Mouse (Mus musculus): ENCODE results near the gene Nphs1. TPM values are rescaled to one million over a fixed set of nuclear protein-coding genes. Genes with fewer than 3 reads are reported as not detected.
A peak's percentile ranks its signal among the peaks of the same experiment; 100 is the strongest.

Gene Nphs1
- polyA plus RNA-seq, 1 experiment from 2014 or later = 0.13 TPM

- no peaks in the 10 kb centered on the region for H3K9me3 ChIP-seq (replicated peaks)
- H3K27ac ChIP-seq = peak overlapping the region; percentile 50; the same call in 1 of the 2 replicates
- WGBS (ENCODE audit: insufficient replicate concordance) = under 1% methylated on average over 45 of the region's 45 CpGs
- peaks cover 21% of the 10 kb centered on the region for H3K36me3 ChIP-seq
- peak overlapping the region; percentile 67 for H3K9ac ChIP-seq
- peaks cover 36% of the 10 kb centered on the region for H3K4me1 ChIP-seq (replicated peaks)
- H3K4me3 ChIP-seq (replicated peaks) = peak overlapping the region; percentile 64
- peak; percentile 62 for ATAC-seq (ENCODE audit: low read depth)
- peaks cover 6% of the 10 kb centered on the region for H3K27me3 ChIP-seq
- H3K4me2 ChIP-seq = peak overlapping the region; percentile 91
- peak; percentile 65 for DNase-seq
Measured at GRCm38 (mm10) chr7:30421890-30422435, 36.2 kb upstream of the Nphs1 start.

DNA sequence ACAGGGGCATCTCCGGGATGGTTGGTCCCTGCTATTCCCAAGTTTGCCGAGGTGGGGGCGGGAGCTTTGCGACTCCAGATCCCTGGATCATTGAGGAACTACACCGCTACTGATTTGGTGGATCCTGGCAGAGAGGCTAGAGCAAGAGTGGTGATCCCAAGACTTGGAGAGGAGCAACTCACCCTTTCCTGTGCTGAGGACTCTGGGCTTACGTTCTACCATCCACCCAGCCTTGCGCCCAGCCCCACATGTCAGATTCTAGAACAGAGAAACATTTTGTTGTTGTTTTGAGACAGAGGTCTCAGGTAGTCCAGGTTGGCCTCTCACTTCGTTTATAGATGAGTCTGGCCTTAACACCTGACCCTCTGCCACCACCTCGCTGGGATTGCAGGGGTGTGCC lies 35.6 kb upstream of the Nphs1 start:
- peak overlapping the region; percentile 67 for H3K9ac ChIP-seq
- H3K36me3 ChIP-seq = peaks cover 26% of the 10 kb centered on the region
- H3K4me3 ChIP-seq (replicated peaks) = peak overlapping the region; percentile 64
- 5% methylated on average over 9 of the region's 9 CpGs for WGBS (ENCODE audit: insufficient replicate concordance)
- DNase-seq (no peak), ATAC-seq (ENCODE audit: low read depth) (no peak)
- H3K4me2 ChIP-seq = peak overlapping the region; percentile 91
- H3K27me3 ChIP-seq = peaks cover 6% of the 10 kb centered on the region
- no peaks in the 10 kb centered on the region for H3K9me3 ChIP-seq (replicated peaks)
- H3K4me1 ChIP-seq (replicated peaks) = peaks cover 36% of the 10 kb centered on the region
- peak overlapping the region; percentile 45 for H3K27ac ChIP-seq

DNA sequence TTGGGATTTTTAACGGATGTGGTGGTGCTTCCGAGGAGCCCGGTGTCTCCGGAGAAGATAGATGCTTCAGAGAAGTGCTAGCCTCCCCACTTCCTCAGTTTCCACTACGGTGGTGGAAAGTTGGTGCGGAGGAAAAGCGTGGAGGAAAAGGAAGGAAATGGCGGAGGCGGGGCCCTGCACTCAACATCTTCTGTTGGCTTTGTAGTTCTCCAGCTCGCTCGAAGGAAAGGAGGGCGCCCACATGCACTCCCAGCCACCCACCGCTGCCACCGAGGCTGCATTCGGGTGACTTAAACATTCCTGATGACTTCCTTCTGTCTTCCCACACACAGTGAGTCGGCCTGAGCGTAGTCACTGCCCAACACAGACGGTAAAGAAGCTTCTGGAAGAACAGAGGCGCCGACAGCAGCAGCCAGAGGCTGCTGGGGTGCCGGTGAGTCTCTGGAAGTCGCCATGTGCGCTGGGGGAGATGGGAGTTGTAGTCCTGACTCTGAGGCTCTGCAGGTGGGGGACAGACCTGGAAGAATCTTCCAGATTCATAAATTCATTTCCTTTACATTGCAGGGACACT lies 35.0 kb upstream of the Nphs1 start:
- peak overlapping the region; percentile 45; the same call in 1 of the 2 replicates for H3K27ac ChIP-seq
- peak overlapping the region; percentile 67 for H3K9ac ChIP-seq
- ATAC-seq (ENCODE audit: low read depth) = no peak
- H3K36me3 ChIP-seq = peaks cover 26% of the 10 kb centered on the region
- 22% methylated on average over 23 of the region's 23 CpGs for WGBS (ENCODE audit: insufficient replicate concordance)
- peak overlapping the region; percentile 91 for H3K4me2 ChIP-seq
- DNase-seq = no peak
- peak overlapping the region; percentile 64 for H3K4me3 ChIP-seq (replicated peaks)
- peaks cover 36% of the 10 kb centered on the region for H3K4me1 ChIP-seq (replicated peaks)
- H3K27me3 ChIP-seq = peaks cover 6% of the 10 kb centered on the region
- H3K9me3 ChIP-seq (replicated peaks) = no peaks in the 10 kb centered on the region

- DNase-seq (no peak), ATAC-seq (ENCODE audit: low read depth) (no peak)
- no peaks in the 10 kb centered on the region for H3K27me3 ChIP-seq
- no peak overlapping the region for H3K27ac ChIP-seq
- H3K9me3 ChIP-seq (replicated peaks) = no peaks in the 10 kb centered on the region
- peaks cover 26% of the 10 kb centered on the region for H3K36me3 ChIP-seq
- H3K9ac ChIP-seq = no peak overlapping the region
- H3K4me2 ChIP-seq = no peak overlapping the region
- H3K4me3 ChIP-seq (replicated peaks) = no peak overlapping the region
- H3K4me1 ChIP-seq (replicated peaks) = no peaks in the 10 kb centered on the region
Measured at GRCm38 (mm10) chr7:30429327-30429726, 28.8 kb upstream of the Nphs1 start.

GRCm38 (mm10) chr7:30430191-30430590 lies 27.9 kb upstream of the Nphs1 start:
- 26% methylated on average over 2 of the region's 2 CpGs for WGBS (ENCODE audit: insufficient replicate concordance)
- H3K36me3 ChIP-seq = peaks cover 20% of the 10 kb centered on the region

GRCm38 (mm10) chr7:30431793-30432192 lies 26.3 kb upstream of the Nphs1 start:
- Histone ChIP-seq H3K9ac (no peak overlapping the region), H3K36me3 (peaks cover 7% of the 10 kb centered on the region), H3K27ac (no peak overlapping the region), H3K4me1 (replicated peaks) (no peaks in the 10 kb centered on the region), H3K4me3 (replicated peaks) (no peak overlapping the region), H3K27me3 (peaks cover 21% of the 10 kb centered on the region), H3K9me3 (replicated peaks) (no peaks in the 10 kb centered on the region), H3K4me2 (no peak overlapping the region)
- WGBS (ENCODE audit: insufficient replicate concordance) = 21% methylated on average over 3 of the region's 3 CpGs
- DNase-seq (no peak), ATAC-seq (ENCODE audit: low read depth) (no peak)

More at GRCm38 (mm10) chr7:30430191-30430590, 27.9 kb upstream of the Nphs1 start:
- Histone ChIP-seq H3K9ac (no peak overlapping the region), H3K27ac (no peak overlapping the region), H3K4me1 (replicated peaks) (no peaks in the 10 kb centered on the region), H3K4me2 (no peak overlapping the region), H3K4me3 (replicated peaks) (no peak overlapping the region), H3K27me3 (peaks cover 5% of the 10 kb centered on the region), H3K9me3 (replicated peaks) (no peaks in the 10 kb centered on the region)
- no peak for ATAC-seq (ENCODE audit: low read depth)
- DNase-seq = no peak

DNA sequence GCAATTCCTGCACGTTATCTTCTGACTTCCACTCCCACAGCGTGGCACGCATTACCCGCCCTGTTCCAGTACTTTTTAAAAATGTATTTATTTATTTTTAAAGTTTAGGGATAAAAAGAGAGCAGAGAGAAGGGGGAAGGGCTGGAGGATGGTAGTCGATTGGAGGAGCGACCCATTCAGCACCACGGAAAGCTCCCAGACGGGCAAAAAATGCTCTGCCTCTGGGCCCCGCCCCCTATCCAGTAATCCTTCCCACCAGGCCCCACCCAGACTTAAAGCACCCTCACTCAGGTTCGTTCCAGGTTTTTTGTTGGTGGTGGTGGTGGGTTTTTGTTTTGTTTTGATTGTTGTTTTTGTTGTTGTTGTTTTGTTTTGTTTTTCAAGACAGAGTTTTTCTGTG lies 23.9 kb upstream of the Nphs1 start:
- H3K9ac ChIP-seq = no peak overlapping the region
- H3K4me1 ChIP-seq (replicated peaks) = no peaks in the 10 kb centered on the region
- H3K36me3 ChIP-seq = no peaks in the 10 kb centered on the region
- H3K4me2 ChIP-seq = no peak overlapping the region
- no peak for ATAC-seq (ENCODE audit: low read depth)
- no peaks in the 10 kb centered on the region for H3K9me3 ChIP-seq (replicated peaks)
- WGBS (ENCODE audit: insufficient replicate concordance) = 2% methylated on average over 10 of the region's 10 CpGs
- no peak overlapping the region for H3K27ac ChIP-seq
- no peak for DNase-seq
- peaks cover 36% of the 10 kb centered on the region for H3K27me3 ChIP-seq
- H3K4me3 ChIP-seq (replicated peaks) = no peak overlapping the region

DNA sequence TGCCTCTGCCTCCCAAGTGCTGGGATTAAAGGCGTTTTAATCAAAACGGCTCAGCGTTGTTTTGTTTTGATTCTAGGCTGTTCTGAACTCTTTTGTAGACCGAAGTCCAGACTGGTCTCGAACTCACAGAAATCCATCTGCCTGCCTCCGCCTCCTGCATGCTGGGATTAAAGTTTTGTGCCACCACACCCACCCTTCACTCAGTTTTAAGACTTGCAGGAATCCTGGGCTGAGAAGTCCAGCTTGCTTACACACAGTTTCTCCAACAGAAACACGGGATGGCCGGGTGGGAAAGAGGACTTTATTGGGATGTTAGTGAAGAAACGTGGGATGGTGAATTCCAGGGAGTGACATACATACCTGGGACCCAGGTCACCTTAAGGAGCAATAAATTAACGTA lies 23.4 kb upstream of the Nphs1 start:
- 47% methylated on average over 10 of the region's 10 CpGs for WGBS (ENCODE audit: insufficient replicate concordance)
- Histone ChIP-seq H3K27ac (no peak overlapping the region), H3K36me3 (no peaks in the 10 kb centered on the region)

GRCm38 (mm10) chr7:30435156-30435555 lies 23.0 kb upstream of the Nphs1 start:
- no peak for ATAC-seq (ENCODE audit: low read depth)
- Histone ChIP-seq H3K27ac (no peak overlapping the region), H3K9ac (no peak overlapping the region), H3K4me2 (no peak overlapping the region), H3K27me3 (peaks cover 41% of the 10 kb centered on the region), H3K4me3 (replicated peaks) (no peak overlapping the region), H3K36me3 (no peaks in the 10 kb centered on the region), H3K4me1 (replicated peaks) (no peaks in the 10 kb centered on the region), H3K9me3 (replicated peaks) (no peaks in the 10 kb centered on the region)
- WGBS (ENCODE audit: insufficient replicate concordance) = 24% methylated on average over 9 of the region's 9 CpGs
- DNase-seq = no peak

More for the DNA sequence above, 23.4 kb upstream of the Nphs1 start:
- Histone ChIP-seq H3K9ac (no peak overlapping the region), H3K9me3 (replicated peaks) (no peaks in the 10 kb centered on the region), H3K4me1 (replicated peaks) (no peaks in the 10 kb centered on the region), H3K27me3 (peaks cover 37% of the 10 kb centered on the region), H3K4me3 (replicated peaks) (no peak overlapping the region), H3K4me2 (no peak overlapping the region)
- ATAC-seq (ENCODE audit: low read depth) (no peak), DNase-seq (no peak)

DNA sequence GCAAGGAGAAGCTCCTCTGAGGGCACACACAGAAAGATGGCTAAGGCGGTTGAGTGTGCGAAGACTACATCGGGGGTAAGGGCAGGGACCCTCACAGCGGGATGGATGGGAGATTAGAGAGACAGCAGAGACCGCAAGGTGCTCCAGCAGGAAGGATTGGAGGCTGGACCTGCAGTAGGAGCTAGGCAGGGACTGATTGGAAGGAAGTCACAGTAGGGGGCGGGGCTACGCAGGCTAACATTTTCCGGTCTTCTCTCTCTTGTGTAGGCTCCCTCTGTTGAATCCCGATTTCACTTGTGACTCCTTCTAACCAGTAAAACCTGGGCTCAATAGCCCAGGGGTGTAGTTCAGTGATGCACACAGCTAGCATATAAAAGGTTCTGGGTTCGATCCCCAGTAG lies 21.2 kb upstream of the Nphs1 start:
- H3K4me1 ChIP-seq (replicated peaks) = no peaks in the 10 kb centered on the region
- H3K27me3 ChIP-seq = peaks cover 41% of the 10 kb centered on the region
- no peak overlapping the region for H3K4me2 ChIP-seq
- WGBS (ENCODE audit: insufficient replicate concordance) = 13% methylated on average over 10 of the region's 10 CpGs
- ATAC-seq (ENCODE audit: low read depth) (no peak), DNase-seq (no peak)
- no peak overlapping the region for H3K27ac ChIP-seq
- H3K9me3 ChIP-seq (replicated peaks) = no peaks in the 10 kb centered on the region
- no peak overlapping the region for H3K9ac ChIP-seq
- H3K4me3 ChIP-seq (replicated peaks) = no peak overlapping the region
- no peaks in the 10 kb centered on the region for H3K36me3 ChIP-seq

DNA sequence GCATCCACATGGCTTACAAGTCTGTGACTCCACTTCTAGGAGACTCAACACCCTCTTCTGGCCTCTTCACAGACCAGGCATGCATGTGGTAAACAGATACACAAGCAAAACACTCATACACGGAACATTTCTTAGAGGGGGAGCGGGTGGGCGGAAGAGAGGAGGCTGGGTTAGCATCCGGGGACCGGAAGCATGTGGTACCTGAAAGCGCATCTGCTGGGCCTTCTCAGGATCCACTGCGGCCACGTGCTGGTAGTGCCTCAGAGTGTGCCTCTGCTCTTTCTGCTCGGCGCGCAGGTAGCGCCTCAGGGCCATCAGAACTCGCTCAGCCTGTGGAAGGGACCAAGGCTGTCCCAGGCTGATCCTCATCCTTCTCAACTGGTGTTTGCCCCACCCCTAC lies 18.4 kb upstream of the Nphs1 start:
- H3K27me3 ChIP-seq = peaks cover 69% of the 10 kb centered on the region
- DNase-seq (no peak), ATAC-seq (ENCODE audit: low read depth) (no peak)
- no peak overlapping the region for H3K9ac ChIP-seq
- H3K4me2 ChIP-seq = no peak overlapping the region
- peaks cover 8% of the 10 kb centered on the region for H3K4me1 ChIP-seq (replicated peaks)
- H3K9me3 ChIP-seq (replicated peaks) = no peaks in the 10 kb centered on the region
- H3K36me3 ChIP-seq = no peaks in the 10 kb centered on the region
- H3K27ac ChIP-seq = no peak overlapping the region
- H3K4me3 ChIP-seq (replicated peaks) = no peak overlapping the region
- 61% methylated on average over 13 of the region's 13 CpGs for whole genome bisulfite sequencing (ENCODE audit: insufficient replicate concordance)

GRCm38 (mm10) chr7:30440697-30441096 lies 17.4 kb upstream of the Nphs1 start:
- ATAC-seq (ENCODE audit: low read depth) (no peak), DNase-seq (no peak)
- Histone ChIP-seq H3K4me2 (no peak overlapping the region), H3K9me3 (replicated peaks) (no peaks in the 10 kb centered on the region), H3K9ac (no peak overlapping the region), H3K27me3 (peaks cover 69% of the 10 kb centered on the region), H3K36me3 (no peaks in the 10 kb centered on the region), H3K4me1 (replicated peaks) (peaks cover 16% of the 10 kb centered on the region), H3K4me3 (replicated peaks) (no peak overlapping the region), H3K27ac (no peak overlapping the region)
- 42% methylated on average over 2 of the region's 5 CpGs for WGBS (ENCODE audit: insufficient replicate concordance)
